Mouse (Mus musculus) C2C12 (cell line): ENCODE results near the gene Samd5.

ENCODE experiments used
- CTCF ChIP-seq: IDR thresholded peaks from one replicate; pipeline ENCODE4 v1.5.1; 2011; ENCODE audit not compliant: control insufficient read depth, insufficient read depth, insufficient read length
- MAX ChIP-seq: IDR thresholded peaks from one replicate; pipeline ENCODE4 v1.6.1; 2011; ENCODE audit warnings: mild to moderate bottlenecking, control low read depth

GRCm38 (mm10) chr10:9640056-9640455 lies 35.0 kb downstream of the Samd5 start:
- TF ChIP-seq CTCF (no peak), MAX (no peak)
